Mouse (Mus musculus) myocyte (in vitro differentiated cells): ENCODE results near the gene Paqr6. TPM values are rescaled to one million over a fixed set of nuclear protein-coding genes. Genes with fewer than 3 reads are reported as not detected.

Source experiments
- H3K27me3 ChIP-seq: one replicate; pipeline ENCODE4 v1.6.1; 2011; ENCODE audit not compliant: control insufficient read depth, insufficient read depth, insufficient read length
- H3K36me3 ChIP-seq: one replicate; pipeline ENCODE4 v1.6.1; 2011; ENCODE audit not compliant: control insufficient read depth, insufficient read depth
- H3K4me2 ChIP-seq: one replicate; pipeline ENCODE4 v1.6.1; 2011; ENCODE audit warnings: low read depth, control low read depth
- H3K4me3 ChIP-seq: one replicate; pipeline ENCODE4 v1.5.1; 2011; ENCODE audit warnings: mild to moderate bottlenecking, control low read depth, moderate library complexity
- H3K79me2 ChIP-seq: one replicate; pipeline ENCODE4 v1.6.1; 2011; ENCODE audit not compliant: control insufficient read depth, insufficient read depth
- H3ac ChIP-seq: one replicate; pipeline ENCODE4 v1.6.1; 2011; ENCODE audit not compliant: control insufficient read depth, insufficient read length
- CEBPB ChIP-seq: IDR thresholded peaks from 2 replicates; pipeline ENCODE4 v1.6.1; 2011; ENCODE audit warnings: mild to moderate bottlenecking, moderate library complexity; ENCODE audit not compliant: poor library complexity, insufficient read depth, severe bottlenecking
- E2F4 ChIP-seq: IDR thresholded peaks from one replicate; pipeline ENCODE4 v1.6.1; 2011; ENCODE audit warnings: mild to moderate bottlenecking, control low read depth, moderate library complexity; ENCODE audit not compliant: insufficient read depth
- MAX ChIP-seq: IDR thresholded peaks from one replicate; pipeline ENCODE4 v1.6.1; 2011; ENCODE audit warnings: low read depth, mild to moderate bottlenecking, control low read depth
- MYOD1 ChIP-seq, 3 experiments: IDR thresholded peaks; one replicate each; pipeline ENCODE4 v1.6.1; 2011; ENCODE audit warnings: control low read depth in 2 of 3, low read depth in 2 of 3, mild to moderate bottlenecking in 2 of 3, moderate library complexity in 1 of 3; ENCODE audit not compliant: insufficient read length in 2 of 3, control insufficient read depth in 1 of 3
- MYOG ChIP-seq, 3 experiments: IDR thresholded peaks; one replicate each; pipeline ENCODE4 v1.6.1; 2011; ENCODE audit warnings: control low read depth in 2 of 3, low read depth in 2 of 3, mild to moderate bottlenecking in 2 of 3; ENCODE audit not compliant: insufficient read length in 2 of 3, control insufficient read depth in 1 of 3, insufficient read depth in 1 of 3
- POLR2A ChIP-seq: IDR thresholded peaks from one replicate; pipeline ENCODE4 v1.6.1; 2011; ENCODE audit warnings: low read depth, mild to moderate bottlenecking, control low read depth, moderate library complexity; ENCODE audit not compliant: insufficient read length
- POLR2AphosphoS2 ChIP-seq: IDR thresholded peaks from one replicate; pipeline ENCODE4 v1.6.1; 2011; ENCODE audit warnings: low read depth, control low read depth; ENCODE audit not compliant: insufficient read length
- REST ChIP-seq: IDR thresholded peaks from one replicate; pipeline ENCODE4 v1.6.1; 2011; ENCODE audit warnings: mild to moderate bottlenecking, control low read depth, moderate library complexity; ENCODE audit not compliant: insufficient read depth, insufficient read length
- SRF ChIP-seq: IDR thresholded peaks from one replicate; pipeline ENCODE4 v1.6.1; 2011; ENCODE audit warnings: low read depth; ENCODE audit not compliant: control insufficient read depth, insufficient read length
- TCF12 ChIP-seq: IDR thresholded peaks from one replicate; pipeline ENCODE4 v1.6.1; 2011; ENCODE audit warnings: mild to moderate bottlenecking, control low read depth; ENCODE audit not compliant: poor library complexity, insufficient read depth, severe bottlenecking
- TCF3 ChIP-seq: IDR thresholded peaks from one replicate; pipeline ENCODE4 v1.6.1; 2011; ENCODE audit warnings: low read depth, control low read depth; ENCODE audit not compliant: insufficient read length
- USF1 ChIP-seq: IDR thresholded peaks from one replicate; pipeline ENCODE4 v1.6.1; 2011; ENCODE audit warnings: low read depth, mild to moderate bottlenecking, control low read depth, moderate library complexity
- polyA plus RNA-seq: library from polyadenylated mRNA; unstranded; fragments of >200 nt; fragmentation: generic; extraction: Trizol; gene quantifications from one replicate; pipeline ENCODE4 v1.2.1, GENCODE M21; 2012; ENCODE audit warnings: missing spikeins

Paqr6 gene
- polyA plus RNA-seq, 1 experiment, result not detected

DNA sequence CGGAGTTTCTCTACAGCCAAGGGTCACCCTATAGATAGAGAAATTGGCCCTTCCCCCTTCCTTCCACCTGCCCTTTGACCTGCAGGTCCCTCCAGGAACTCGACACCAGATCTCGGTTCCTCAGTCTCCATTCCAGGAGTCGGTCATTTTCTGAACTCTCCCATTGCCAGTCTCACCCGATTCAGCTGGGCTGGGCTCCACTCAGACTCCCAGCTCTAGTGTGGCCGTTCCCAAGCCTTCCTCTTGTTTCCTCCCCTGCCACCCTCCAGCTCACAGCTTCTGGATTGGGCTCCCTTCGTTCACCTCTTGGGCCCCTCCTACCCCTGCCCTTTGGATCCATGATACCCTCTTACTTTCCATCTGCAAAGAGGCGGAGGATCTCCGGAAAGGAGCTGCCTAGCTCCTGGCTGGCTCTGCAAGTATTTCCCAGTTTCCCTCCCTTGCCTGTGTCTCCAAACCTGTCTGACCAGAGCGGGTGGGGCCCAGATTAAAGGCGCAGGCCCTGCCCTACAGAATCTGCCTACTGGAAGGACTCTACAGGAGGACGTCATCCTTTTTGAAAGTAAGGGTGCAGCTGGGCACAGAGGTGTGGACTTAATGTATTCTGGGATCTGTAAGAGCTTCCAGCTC lies 30.2 kb upstream of the Paqr6 start:
- no peaks in the 10 kb centered on the region for H3K27me3 ChIP-seq
- peaks cover 39% of the 10 kb centered on the region for H3K79me2 ChIP-seq
- no peaks in the 10 kb centered on the region for H3K36me3 ChIP-seq
- H3K4me2 ChIP-seq, result no peak overlapping the region
- no peak overlapping the region for H3ac ChIP-seq
- peak overlapping the region; percentile 92 for H3K4me3 ChIP-seq
- no peak for TF ChIP-seq CEBPB
- TF ChIP-seq E2F4, result no peak
- no peak for TF ChIP-seq TCF12
- no peak for TF ChIP-seq POLR2AphosphoS2
- TF ChIP-seq TCF3, result no peak
- TF ChIP-seq POLR2A, result no peak
- TF ChIP-seq MAX, result no peak
- no peak for TF ChIP-seq SRF
- TF ChIP-seq REST, result no peak
- no peak for TF ChIP-seq MYOD1 (IDR thresholded peaks at IDR 0.05; ENCODE audit: control insufficient read depth in 1 of 3, insufficient read length in 2 of 3, low read depth in 2 of 3)
- TF ChIP-seq MYOG (IDR thresholded peaks at IDR 0.05; ENCODE audit: control insufficient read depth in 1 of 3, insufficient read depth in 1 of 3, insufficient read length in 2 of 3, low read depth in 2 of 3), result no peak

DNA sequence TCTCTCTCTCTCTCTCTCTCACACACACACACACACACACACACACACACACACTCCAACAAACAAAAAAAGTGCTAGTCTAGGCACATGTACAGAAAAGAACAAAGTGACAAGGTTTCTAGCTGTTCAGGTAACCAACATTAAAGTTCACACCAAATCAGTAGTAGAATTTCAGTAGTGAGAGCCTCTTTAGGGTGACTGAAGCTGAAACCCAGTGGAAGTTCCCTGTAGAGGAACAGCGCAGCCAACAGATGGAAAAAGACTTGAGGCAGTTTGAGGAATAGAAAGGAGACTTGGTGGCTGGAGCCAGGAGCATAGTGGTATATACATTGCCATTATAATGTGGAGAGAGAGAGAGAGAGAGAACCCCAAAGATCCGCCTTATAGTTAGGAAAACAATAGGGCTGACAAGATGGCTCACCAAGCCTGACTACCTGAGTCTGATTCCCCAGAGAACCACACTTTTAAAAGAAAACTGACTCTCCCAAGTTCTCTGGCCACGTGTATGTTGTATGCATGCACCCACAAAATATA lies 29.4 kb upstream of the Paqr6 start:
- H3K4me3 ChIP-seq, result peak overlapping the region; percentile 92
- H3K27me3 ChIP-seq, result no peaks in the 10 kb centered on the region
- H3K36me3 ChIP-seq, result no peaks in the 10 kb centered on the region
- H3K4me2 ChIP-seq, result peak overlapping the region; percentile 75
- H3ac ChIP-seq, result peak overlapping the region; percentile 69
- peaks cover 47% of the 10 kb centered on the region for H3K79me2 ChIP-seq
- TF ChIP-seq CEBPB (no peak), POLR2AphosphoS2 (no peak), MYOG (IDR thresholded peaks at IDR 0.05; ENCODE audit: control insufficient read depth in 1 of 3, insufficient read depth in 1 of 3, insufficient read length in 2 of 3, low read depth in 2 of 3) (no peak), REST (no peak), TCF12 (no peak), SRF (no peak), USF1 (no peak), E2F4 (no peak), MYOD1 (IDR thresholded peaks at IDR 0.05; ENCODE audit: control insufficient read depth in 1 of 3, insufficient read length in 2 of 3, low read depth in 2 of 3) (no peak), POLR2A (no peak), MAX (no peak), TCF3 (no peak)

DNA sequence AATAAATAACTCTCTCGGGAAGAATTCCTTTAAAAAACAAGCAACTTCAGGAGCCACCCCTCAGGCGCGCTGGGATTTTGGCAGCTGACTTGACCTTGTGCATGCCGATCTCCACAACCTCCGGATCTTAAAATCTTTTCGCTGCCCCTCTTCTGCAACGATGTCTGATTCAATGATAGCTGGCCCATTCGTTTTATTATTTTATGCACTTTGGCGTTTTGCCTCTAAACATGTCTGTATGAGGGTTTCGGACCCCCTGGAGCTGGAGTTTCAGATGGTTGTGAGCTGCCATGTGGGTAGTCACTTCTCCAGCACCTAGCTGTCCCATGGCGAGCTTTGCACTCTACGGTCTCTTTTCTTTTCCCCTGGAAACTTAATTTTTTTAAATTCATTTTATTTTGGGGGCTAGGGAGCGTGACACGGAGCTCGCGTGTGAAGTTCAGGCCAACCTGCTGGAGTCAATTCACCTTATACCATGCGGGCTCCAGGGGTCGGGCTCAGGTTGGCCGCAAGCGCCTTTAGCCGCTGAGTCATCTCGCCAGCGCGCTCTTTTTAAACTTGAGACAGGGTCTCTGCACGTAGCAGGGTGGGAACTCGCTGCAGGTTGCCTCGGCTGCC lies 28.8 kb upstream of the Paqr6 start:
- Histone ChIP-seq H3K4me3 (peak overlapping the region; percentile 92), H3K36me3 (peaks cover 3% of the 10 kb centered on the region), H3K27me3 (no peaks in the 10 kb centered on the region), H3K4me2 (peak overlapping the region; percentile 75), H3ac (peak overlapping the region; percentile 69), H3K79me2 (peaks cover 53% of the 10 kb centered on the region)
- TF ChIP-seq E2F4, result peak; percentile 87
- no peak for TF ChIP-seq POLR2AphosphoS2

DNA sequence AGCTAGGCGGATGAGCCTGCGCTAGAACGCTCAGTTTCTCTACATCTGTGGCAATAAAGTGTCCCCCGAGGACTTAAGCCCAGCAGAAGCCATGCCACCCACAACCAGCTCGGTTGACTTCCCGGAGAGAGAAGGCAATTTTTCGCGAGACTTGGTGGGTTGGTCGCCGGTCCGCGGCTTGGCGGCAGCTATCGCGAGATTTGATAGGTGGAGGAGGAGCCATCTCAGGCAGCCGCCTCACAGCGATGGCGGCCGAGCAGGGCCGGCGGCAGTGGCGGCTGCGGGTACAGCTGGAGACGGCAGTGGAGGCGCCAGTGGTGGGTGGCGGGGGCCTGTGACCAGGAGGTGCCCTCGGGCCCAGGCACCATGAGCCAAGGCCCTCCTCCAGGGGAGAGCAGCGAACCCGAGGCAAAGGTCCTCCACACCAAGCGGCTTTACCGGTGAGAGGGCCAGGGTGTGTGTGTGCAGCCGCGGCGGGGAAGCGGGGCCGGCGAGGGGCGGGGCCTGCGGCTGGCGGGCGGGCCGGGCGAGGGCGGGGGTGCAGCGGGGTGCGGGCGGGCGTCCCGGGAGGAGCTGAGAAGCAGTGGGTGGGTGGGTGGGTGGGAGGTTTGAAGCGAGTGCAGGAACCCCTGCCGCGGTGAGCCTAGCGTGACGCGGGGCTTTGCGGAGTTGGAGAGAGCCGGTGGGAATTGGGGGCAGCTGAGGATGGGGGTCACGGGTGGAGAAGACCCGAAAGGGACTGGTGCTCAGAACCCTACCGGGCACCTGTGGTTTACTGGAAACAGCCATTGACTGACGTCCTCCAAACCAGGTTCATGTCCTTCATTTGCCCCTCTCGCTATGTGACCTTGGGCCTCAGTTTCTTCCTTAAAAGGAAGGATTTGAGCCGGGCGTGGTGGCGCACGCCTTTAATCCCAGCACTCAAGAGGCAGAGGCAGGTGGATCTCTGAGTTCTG lies 28.0 kb upstream of the Paqr6 start, which contains the start of the genes Tmem79 and Smg5:
Tmem79 (minus strand) TSS at position 91 of the 956 bp plus-strand sequence.
Smg5 (plus strand) TSS at position 203 of the 956 bp plus-strand sequence.
- Histone ChIP-seq H3K4me3 (peak within 1 kb of the TSS; percentile 92), H3K79me2 (peaks cover 61% of the 10 kb centered on the region), H3K4me2 (peak within 1 kb of the TSS; percentile 75), H3ac (peak within 1 kb of the TSS; percentile 69), H3K36me3 (peaks cover 11% of the 10 kb centered on the region), H3K27me3 (no peaks in the 10 kb centered on the region)
- TF ChIP-seq TCF3 (peak; percentile 19), E2F4 (no peak), MYOG (IDR thresholded peaks at IDR 0.05; ENCODE audit: control insufficient read depth in 1 of 3, insufficient read depth in 1 of 3, insufficient read length in 2 of 3, low read depth in 2 of 3) (peak in 1 of 3 experiments; percentile 25), USF1 (no peak), POLR2A (peak; percentile 97), POLR2AphosphoS2 (peak; percentile 92), REST (peak; percentile 0), CEBPB (no peak), TCF12 (no peak), MAX (no peak), SRF (no peak), MYOD1 (IDR thresholded peaks at IDR 0.05; ENCODE audit: control insufficient read depth in 1 of 3, insufficient read length in 2 of 3, low read depth in 2 of 3) (no peak)
